Mouse (Mus musculus) G1E (cell line): ENCODE data around the gene Kcna2.

Experiments
- CTCF ChIP-seq: IDR thresholded peaks from 2 replicates; pipeline ENCODE4 v1.5.1; 2012; ENCODE audit warnings: low read depth, low read length, inconsistent platforms, mixed read lengths
- GATA1 ChIP-seq: IDR thresholded peaks from 2 replicates; pipeline ENCODE4 v1.6.1; 2012; ENCODE audit warnings: borderline replicate concordance, low read length, inconsistent platforms, mixed read lengths
- POLR2AphosphoS5 ChIP-seq: IDR thresholded peaks from 2 replicates; pipeline ENCODE4 v1.6.1; 2012; ENCODE audit warnings: low read depth, low read length, inconsistent platforms; ENCODE audit not compliant: insufficient replicate concordance
- TAL1 ChIP-seq: conservative IDR thresholded peaks from 2 replicates; pipeline ENCODE4 v1.6.1; 2012; ENCODE audit warnings: low read depth, low read length, inconsistent platforms, mixed read lengths

GRCm38 (mm10) chr3:107099866-107100265, 1.1 kb upstream of the Kcna2 start:
- TF ChIP-seq POLR2AphosphoS5, result no peak
- no peak for TF ChIP-seq CTCF
- no peak for TF ChIP-seq TAL1
- no peak for TF ChIP-seq GATA1
